Mouse (Mus musculus): ENCODE results near the gene Kdm4a. TPM values are rescaled to one million over a fixed set of nuclear protein-coding genes. Genes with fewer than 3 reads are reported as not detected.

The Kdm4a gene
- polyA plus RNA-seq, 1 experiment from 2014 or later = 67.5 TPM

DNA sequence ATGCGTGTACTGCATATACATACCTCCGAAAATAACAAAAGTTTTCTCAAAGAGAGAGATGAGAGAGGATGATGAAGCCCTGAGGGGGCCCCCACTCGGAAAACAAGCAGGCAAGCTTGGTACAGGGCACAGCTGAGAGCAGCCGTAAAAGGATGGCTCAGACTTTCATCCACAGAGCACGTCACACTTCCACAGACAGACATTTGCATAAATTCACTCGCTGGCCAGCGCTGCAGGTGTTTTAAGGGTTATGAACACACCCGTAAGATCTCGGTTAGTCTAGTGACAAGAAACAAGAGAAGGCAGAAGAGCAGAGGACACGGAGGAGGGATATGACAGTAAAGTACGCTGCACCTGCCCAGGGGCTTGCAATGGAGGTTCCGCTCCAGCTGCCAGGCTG is 7.4 kb downstream of the Kdm4a start:
- WGBS = 94% methylated on average over 12 of the region's 12 CpGs
- peaks cover 57% of the 10 kb centered on the region for H3K36me3 ChIP-seq (ENCODE audit: control insufficient read depth, insufficient read depth, low read length)
- no peak overlapping the region for H3K27ac ChIP-seq (ENCODE audit: low read depth, low read length)
- no peak for ATAC-seq (ENCODE audit: low FRiP score)
- H3K4me1 ChIP-seq (replicated peaks; ENCODE audit: control insufficient read depth, insufficient read depth, low read length) = no peaks in the 10 kb centered on the region
- no peaks in the 10 kb centered on the region for H3K27me3 ChIP-seq (ENCODE audit: control insufficient read depth, insufficient read depth, low read length)
- no peak for DNase-seq (ENCODE audit: low spot score)
- no peaks in the 10 kb centered on the region for H3K9me3 ChIP-seq (ENCODE audit: control insufficient read depth, low read length)
- H3K4me2 ChIP-seq (replicated peaks; ENCODE audit: low read depth, low read length) = no peak overlapping the region
- no peak overlapping the region for H3K9ac ChIP-seq (ENCODE audit: low read depth, low read length)
- H3K4me3 ChIP-seq (ENCODE audit: low read depth, low read length) = no peak overlapping the region

DNA sequence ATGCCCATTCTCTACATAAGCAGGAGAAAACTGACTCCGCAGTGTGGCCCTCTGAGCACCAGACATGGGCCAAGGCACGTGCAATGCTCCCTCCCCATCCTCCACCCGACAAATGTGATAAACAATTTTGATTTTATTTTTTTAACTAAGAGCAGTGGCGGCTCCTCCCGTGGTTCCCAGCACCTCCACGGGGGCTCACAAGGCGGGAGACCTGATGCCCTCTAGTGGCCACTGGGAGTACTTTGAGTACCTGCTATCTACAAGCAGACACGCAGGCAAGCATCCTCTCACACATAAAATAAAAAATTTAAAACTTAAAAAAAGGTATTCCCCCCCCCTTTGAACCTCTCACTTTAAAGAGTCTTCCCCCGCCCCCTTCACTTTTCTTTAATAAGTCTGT is 8.8 kb downstream of the Kdm4a start:
- Histone ChIP-seq H3K27ac (ENCODE audit: low read depth, low read length) (no peak overlapping the region), H3K9me3 (ENCODE audit: control insufficient read depth, low read length) (no peaks in the 10 kb centered on the region), H3K4me2 (replicated peaks; ENCODE audit: low read depth, low read length) (no peak overlapping the region), H3K36me3 (ENCODE audit: control insufficient read depth, insufficient read depth, low read length) (peaks cover 53% of the 10 kb centered on the region), H3K4me3 (ENCODE audit: low read depth, low read length) (no peak overlapping the region), H3K4me1 (replicated peaks; ENCODE audit: control insufficient read depth, insufficient read depth, low read length) (no peaks in the 10 kb centered on the region), H3K9ac (ENCODE audit: low read depth, low read length) (no peak overlapping the region), H3K27me3 (ENCODE audit: control insufficient read depth, insufficient read depth, low read length) (no peaks in the 10 kb centered on the region)
- whole genome bisulfite sequencing = 89% methylated on average over 9 of the region's 9 CpGs
- DNase-seq (ENCODE audit: low spot score) = peak; percentile 45
- no peak for ATAC-seq (ENCODE audit: low FRiP score)

DNA sequence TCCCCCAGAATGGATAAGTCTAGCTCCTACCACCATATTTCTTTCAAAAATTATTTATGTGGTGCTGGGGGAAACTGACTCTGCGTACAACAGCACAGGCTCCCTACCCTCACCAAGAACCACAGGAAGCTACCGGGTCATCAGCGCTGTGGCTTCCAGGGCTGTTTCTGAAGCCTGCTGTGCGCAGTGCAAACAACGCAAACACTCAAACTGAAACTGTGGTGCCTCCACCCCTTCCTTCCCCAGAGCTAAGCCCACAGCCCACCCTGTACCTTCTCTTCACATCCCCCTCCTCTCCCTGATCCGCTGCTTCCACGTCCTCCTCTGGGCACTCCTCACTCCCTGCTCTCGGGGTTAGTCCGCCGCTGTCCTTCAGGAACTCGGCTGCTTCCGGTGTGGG is 17.7 kb downstream of the Kdm4a start:
- Histone ChIP-seq H3K36me3 (ENCODE audit: control insufficient read depth, insufficient read depth, low read length) (peaks cover 51% of the 10 kb centered on the region), H3K4me2 (replicated peaks; ENCODE audit: low read depth, low read length) (no peak overlapping the region), H3K27ac (ENCODE audit: low read depth, low read length) (no peak overlapping the region), H3K9me3 (ENCODE audit: control insufficient read depth, low read length) (no peaks in the 10 kb centered on the region), H3K9ac (ENCODE audit: low read depth, low read length) (no peak overlapping the region), H3K4me3 (ENCODE audit: low read depth, low read length) (no peak overlapping the region), H3K4me1 (replicated peaks; ENCODE audit: control insufficient read depth, insufficient read depth, low read length) (no peaks in the 10 kb centered on the region), H3K27me3 (ENCODE audit: control insufficient read depth, insufficient read depth, low read length) (no peaks in the 10 kb centered on the region)
- DNase-seq (ENCODE audit: low spot score) (no peak), ATAC-seq (ENCODE audit: low FRiP score) (no peak)
- 92% methylated on average over 12 of the region's 12 CpGs for WGBS

DNA sequence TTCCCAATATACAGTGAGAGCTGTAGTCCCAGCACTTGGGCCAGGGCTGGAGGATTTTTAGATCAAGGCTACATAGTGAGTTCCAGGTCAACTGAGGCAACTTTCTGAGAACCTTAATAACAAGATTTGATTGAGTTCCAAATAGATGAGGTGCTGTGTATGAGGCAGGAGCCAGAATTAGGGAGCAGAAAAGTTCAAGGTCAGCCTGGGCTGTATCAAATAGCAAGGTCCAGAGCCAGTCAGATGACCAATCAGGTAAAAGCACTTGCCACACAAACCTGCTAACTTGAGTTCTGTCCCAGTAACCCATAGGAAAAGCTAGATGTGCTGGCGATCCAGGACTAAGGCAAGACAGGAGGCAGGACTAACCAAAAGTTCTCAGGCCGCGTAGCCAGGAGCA is 22.2 kb downstream of the Kdm4a start:
- no peak overlapping the region for H3K4me2 ChIP-seq (replicated peaks; ENCODE audit: low read depth, low read length)
- no peak overlapping the region for H3K9ac ChIP-seq (ENCODE audit: low read depth, low read length)
- H3K4me3 ChIP-seq (ENCODE audit: low read depth, low read length) = no peak overlapping the region
- DNase-seq (ENCODE audit: low spot score) (no peak), ATAC-seq (ENCODE audit: low FRiP score) (no peak)
- H3K27me3 ChIP-seq (ENCODE audit: control insufficient read depth, insufficient read depth, low read length) = no peaks in the 10 kb centered on the region
- H3K4me1 ChIP-seq (replicated peaks; ENCODE audit: control insufficient read depth, insufficient read depth, low read length) = no peaks in the 10 kb centered on the region
- H3K9me3 ChIP-seq (ENCODE audit: control insufficient read depth, low read length) = no peaks in the 10 kb centered on the region
- H3K36me3 ChIP-seq (ENCODE audit: control insufficient read depth, insufficient read depth, low read length) = peaks cover 33% of the 10 kb centered on the region
- no peak overlapping the region for H3K27ac ChIP-seq (ENCODE audit: low read depth, low read length)
- WGBS = 98% methylated on average over 3 of the region's 3 CpGs

DNA sequence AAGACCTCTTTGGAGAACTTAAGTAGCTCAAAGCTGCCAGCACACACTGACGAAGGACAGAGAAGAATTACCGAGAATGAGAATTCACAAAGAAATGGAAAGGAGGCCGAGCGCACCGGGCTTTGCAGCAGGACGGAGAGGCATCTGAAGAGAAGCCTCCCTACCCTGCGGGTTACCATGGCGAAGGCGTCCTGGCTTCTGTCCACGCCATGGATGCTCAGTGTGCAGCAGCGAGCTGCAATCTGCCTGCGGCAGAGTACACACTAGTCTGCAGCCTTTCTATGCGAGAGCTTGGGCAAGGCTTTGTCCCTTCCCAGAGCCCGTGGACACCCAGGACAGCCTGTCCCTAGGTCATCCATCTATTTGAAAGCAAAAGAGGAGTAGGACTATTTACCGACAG is 23.3 kb downstream of the Kdm4a start:
- H3K4me3 ChIP-seq (ENCODE audit: low read depth, low read length) = no peak overlapping the region
- WGBS = 89% methylated on average over 15 of the region's 15 CpGs
- DNase-seq (ENCODE audit: low spot score) (no peak), ATAC-seq (ENCODE audit: low FRiP score) (no peak)
- no peak overlapping the region for H3K4me2 ChIP-seq (replicated peaks; ENCODE audit: low read depth, low read length)
- H3K9ac ChIP-seq (ENCODE audit: low read depth, low read length) = no peak overlapping the region
- H3K4me1 ChIP-seq (replicated peaks; ENCODE audit: control insufficient read depth, insufficient read depth, low read length) = no peaks in the 10 kb centered on the region
- no peak overlapping the region for H3K27ac ChIP-seq (ENCODE audit: low read depth, low read length)
- H3K9me3 ChIP-seq (ENCODE audit: control insufficient read depth, low read length) = no peaks in the 10 kb centered on the region
- no peaks in the 10 kb centered on the region for H3K27me3 ChIP-seq (ENCODE audit: control insufficient read depth, insufficient read depth, low read length)
- peaks cover 27% of the 10 kb centered on the region for H3K36me3 ChIP-seq (ENCODE audit: control insufficient read depth, insufficient read depth, low read length)

DNA sequence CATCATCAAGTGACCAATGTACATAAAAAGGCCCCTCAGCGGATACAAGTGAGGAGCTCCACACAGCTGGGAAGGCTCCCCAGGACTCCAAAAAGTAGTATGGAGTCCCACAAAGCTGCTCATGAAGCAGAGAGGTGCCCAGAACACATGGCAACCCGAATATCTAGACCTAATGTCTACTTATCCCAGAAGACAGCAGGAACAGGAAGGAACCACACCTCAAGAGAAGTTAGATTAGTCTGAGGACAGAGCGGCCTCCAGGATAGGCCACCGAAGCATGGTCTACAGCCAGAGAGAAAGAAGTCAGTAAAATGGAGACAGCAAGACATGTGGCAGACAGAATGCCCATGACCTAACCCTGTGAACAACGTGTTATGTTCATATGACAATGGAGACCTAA is 25.0 kb downstream of the Kdm4a start:
- no peak for ATAC-seq (ENCODE audit: low FRiP score)
- H3K9ac ChIP-seq (ENCODE audit: low read depth, low read length) = no peak overlapping the region
- H3K4me1 ChIP-seq (replicated peaks; ENCODE audit: control insufficient read depth, insufficient read depth, low read length) = no peaks in the 10 kb centered on the region
- H3K9me3 ChIP-seq (ENCODE audit: control insufficient read depth, low read length) = no peaks in the 10 kb centered on the region
- no peak for DNase-seq (ENCODE audit: low spot score)
- H3K4me2 ChIP-seq (replicated peaks; ENCODE audit: low read depth, low read length) = no peak overlapping the region
- no peaks in the 10 kb centered on the region for H3K27me3 ChIP-seq (ENCODE audit: control insufficient read depth, insufficient read depth, low read length)
- no peak overlapping the region for H3K4me3 ChIP-seq (ENCODE audit: low read depth, low read length)
- peaks cover 17% of the 10 kb centered on the region for H3K36me3 ChIP-seq (ENCODE audit: control insufficient read depth, insufficient read depth, low read length)
- WGBS = 93% methylated on average over 5 of the region's 5 CpGs
- H3K27ac ChIP-seq (ENCODE audit: low read depth, low read length) = no peak overlapping the region

DNA sequence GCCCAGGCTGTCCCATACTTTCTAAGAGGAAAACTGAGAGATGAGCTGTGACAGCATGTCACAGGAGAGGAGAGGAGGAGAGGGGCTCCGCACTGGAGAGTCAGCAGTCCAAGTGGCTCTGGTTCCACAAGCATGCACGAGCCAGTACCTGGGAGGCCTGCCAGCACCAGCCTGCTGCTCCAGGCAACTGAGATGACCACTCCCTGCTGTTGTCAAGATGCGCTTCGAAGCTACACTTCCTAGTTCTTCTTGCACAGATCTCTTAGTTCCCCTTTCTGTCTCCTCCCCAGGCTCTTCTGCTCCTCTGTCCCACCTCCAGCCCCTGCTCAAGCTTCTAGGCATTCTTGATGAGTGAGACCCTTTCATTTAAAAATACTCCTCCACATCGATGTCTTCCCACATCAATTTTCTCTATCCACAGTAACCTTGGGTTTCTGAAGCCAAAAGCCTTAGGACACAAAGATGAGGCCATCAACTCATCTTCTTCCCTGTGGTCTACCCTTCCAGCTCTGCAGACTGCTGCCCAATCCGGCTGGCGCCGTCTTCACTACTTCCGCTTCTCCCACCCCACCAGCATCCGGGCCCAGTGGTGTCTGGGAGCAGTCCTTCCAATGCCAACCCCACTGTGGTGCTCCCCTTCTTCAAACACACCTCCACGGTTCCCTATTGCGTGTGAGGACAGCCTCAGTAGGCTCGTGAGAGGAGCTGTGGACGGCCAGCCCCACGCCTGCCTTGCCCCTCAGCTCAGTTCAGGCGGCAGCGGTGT is 27.6 kb downstream of the Kdm4a start:
- no peak overlapping the region for H3K9ac ChIP-seq (ENCODE audit: low read depth, low read length)
- H3K9me3 ChIP-seq (ENCODE audit: control insufficient read depth, low read length) = no peaks in the 10 kb centered on the region
- H3K36me3 ChIP-seq (ENCODE audit: control insufficient read depth, insufficient read depth, low read length) = peaks cover 16% of the 10 kb centered on the region
- DNase-seq (ENCODE audit: low spot score) (no peak), ATAC-seq (ENCODE audit: low FRiP score) (no peak)
- H3K4me1 ChIP-seq (replicated peaks; ENCODE audit: control insufficient read depth, insufficient read depth, low read length) = no peaks in the 10 kb centered on the region
- 96% methylated on average over 17 of the region's 17 CpGs for WGBS
- no peak overlapping the region for H3K4me2 ChIP-seq (replicated peaks; ENCODE audit: low read depth, low read length)
- no peaks in the 10 kb centered on the region for H3K27me3 ChIP-seq (ENCODE audit: control insufficient read depth, insufficient read depth, low read length)
- no peak overlapping the region for H3K27ac ChIP-seq (ENCODE audit: low read depth, low read length)
- H3K4me3 ChIP-seq (ENCODE audit: low read depth, low read length) = no peak overlapping the region

DNA sequence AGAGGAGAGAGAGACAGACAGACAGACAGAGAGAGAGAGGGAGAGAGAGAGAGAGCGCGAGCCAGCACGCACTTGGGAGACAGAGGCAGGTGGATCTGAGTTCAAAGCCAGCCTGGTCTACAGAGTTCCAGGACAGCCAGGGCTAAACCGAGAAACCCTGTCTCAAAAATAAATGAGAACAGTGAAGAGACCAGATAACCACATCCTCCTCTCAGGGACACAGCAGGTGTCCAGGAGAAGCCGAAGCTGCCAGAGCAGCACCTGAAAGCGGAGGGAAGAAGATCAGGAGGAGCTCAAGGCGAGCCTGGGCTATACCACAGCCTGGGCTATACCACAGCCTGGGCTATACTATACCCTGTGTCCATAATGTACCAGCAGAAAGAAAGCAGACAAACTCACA is 29.0 kb downstream of the Kdm4a start:
- Histone ChIP-seq H3K27me3 (ENCODE audit: control insufficient read depth, insufficient read depth, low read length) (no peaks in the 10 kb centered on the region), H3K4me3 (ENCODE audit: low read depth, low read length) (no peak overlapping the region), H3K4me1 (replicated peaks; ENCODE audit: control insufficient read depth, insufficient read depth, low read length) (no peaks in the 10 kb centered on the region), H3K9ac (ENCODE audit: low read depth, low read length) (no peak overlapping the region), H3K4me2 (replicated peaks; ENCODE audit: low read depth, low read length) (no peak overlapping the region), H3K36me3 (ENCODE audit: control insufficient read depth, insufficient read depth, low read length) (peaks cover 27% of the 10 kb centered on the region), H3K9me3 (ENCODE audit: control insufficient read depth, low read length) (no peaks in the 10 kb centered on the region), H3K27ac (ENCODE audit: low read depth, low read length) (no peak overlapping the region)
- WGBS = 97% methylated on average over 7 of the region's 7 CpGs
- DNase-seq (ENCODE audit: low spot score) (no peak), ATAC-seq (ENCODE audit: low FRiP score) (no peak)

DNA sequence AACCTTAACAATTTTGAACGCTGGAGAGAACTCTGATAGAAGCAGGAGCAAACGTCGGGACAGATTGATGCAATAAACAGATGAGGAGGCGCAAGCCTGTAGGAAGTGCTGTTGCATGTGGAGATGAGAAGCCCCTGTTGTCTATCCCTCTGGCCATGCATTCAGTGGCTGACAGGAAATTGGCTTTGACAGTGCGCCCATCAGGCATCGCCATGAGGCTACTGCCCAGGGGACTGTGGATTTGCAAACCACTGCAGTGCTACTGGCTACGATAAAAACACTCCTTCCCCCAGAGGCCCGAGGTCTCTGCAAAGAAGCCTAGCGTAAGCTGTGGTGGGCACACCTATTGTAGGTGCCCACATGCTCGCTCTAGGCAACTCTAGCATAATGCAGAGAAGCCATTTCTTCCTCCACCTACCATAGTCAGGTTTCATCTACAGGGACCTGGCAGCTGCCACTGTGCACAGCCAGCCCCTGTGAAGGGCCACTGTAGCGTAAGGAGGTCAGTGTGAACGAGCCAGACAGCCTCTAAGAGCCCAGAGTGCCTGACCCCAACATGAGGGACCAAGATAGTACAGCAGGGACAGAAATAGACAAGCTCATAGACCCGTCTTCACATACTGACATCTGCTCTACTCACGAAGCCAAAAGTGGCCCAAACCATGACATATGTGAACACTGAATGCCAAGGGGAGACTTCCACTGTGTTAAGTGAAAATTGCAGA is 29.7 kb downstream of the Kdm4a start:
- no peaks in the 10 kb centered on the region for H3K27me3 ChIP-seq (ENCODE audit: control insufficient read depth, insufficient read depth, low read length)
- H3K4me2 ChIP-seq (replicated peaks; ENCODE audit: low read depth, low read length) = no peak overlapping the region
- peaks cover 33% of the 10 kb centered on the region for H3K36me3 ChIP-seq (ENCODE audit: control insufficient read depth, insufficient read depth, low read length)
- 91% methylated on average over 14 of the region's 14 CpGs for WGBS
- H3K9ac ChIP-seq (ENCODE audit: low read depth, low read length) = no peak overlapping the region
- H3K4me3 ChIP-seq (ENCODE audit: low read depth, low read length) = no peak overlapping the region
- ATAC-seq (ENCODE audit: low FRiP score) = no peak
- no peaks in the 10 kb centered on the region for H3K9me3 ChIP-seq (ENCODE audit: control insufficient read depth, low read length)
- no peaks in the 10 kb centered on the region for H3K4me1 ChIP-seq (replicated peaks; ENCODE audit: control insufficient read depth, insufficient read depth, low read length)
- DNase-seq (ENCODE audit: low spot score) = no peak
- no peak overlapping the region for H3K27ac ChIP-seq (ENCODE audit: low read depth, low read length)
